Mouse (Mus musculus): ENCODE measurements at regions not wholly inside any gene's neighbourhood (a gene's known extent, or its start where the extent isn't known, plus 50 kb on each side); places are given as distances from the start of the nearest gene placed in this dataset.

DNA sequence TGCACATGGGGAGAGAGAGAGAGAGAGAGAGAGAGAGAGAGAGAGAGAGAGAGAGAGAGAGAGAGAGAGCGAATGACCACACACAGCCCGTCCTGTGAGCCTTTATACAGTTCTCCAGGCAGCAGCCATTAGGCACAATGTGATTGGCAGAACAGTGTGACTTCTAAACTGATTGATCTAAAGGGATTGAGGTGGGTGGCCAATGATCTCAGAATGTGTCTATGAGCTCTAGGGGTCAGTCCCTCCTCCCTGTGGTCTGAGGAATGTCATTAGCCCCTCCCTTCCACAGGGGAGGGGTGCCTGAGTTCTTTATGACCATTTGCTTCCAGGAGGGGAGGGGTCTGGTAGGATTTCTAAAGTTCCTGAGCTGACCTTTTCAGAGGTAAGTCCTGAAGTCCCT lies 62.1 kb downstream of the Duxbl3 start:
- DNase-seq (ENCODE audit: low spot score) = peak; percentile 16

DNA sequence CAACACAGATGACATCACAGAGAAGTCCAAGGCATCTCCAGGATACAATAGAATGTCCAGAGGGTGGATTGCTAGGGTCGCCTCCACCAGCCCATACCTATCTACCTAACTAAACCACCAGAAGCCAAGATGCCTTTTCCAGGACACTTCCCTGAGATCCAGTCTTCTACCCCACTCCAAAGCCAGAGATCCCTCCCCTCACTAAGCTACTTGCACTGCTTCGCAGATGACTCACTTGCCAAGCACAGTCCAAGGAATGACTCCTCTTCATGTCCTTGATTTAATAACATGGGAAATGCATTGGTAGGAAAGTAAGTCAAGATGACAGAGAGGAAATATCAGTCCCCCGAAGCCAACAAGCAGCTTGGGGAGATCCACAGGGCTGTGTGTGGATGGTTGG lies 63.0 kb downstream of the Duxbl3 start:
- DNase-seq (ENCODE audit: low spot score) = no peak

DNA sequence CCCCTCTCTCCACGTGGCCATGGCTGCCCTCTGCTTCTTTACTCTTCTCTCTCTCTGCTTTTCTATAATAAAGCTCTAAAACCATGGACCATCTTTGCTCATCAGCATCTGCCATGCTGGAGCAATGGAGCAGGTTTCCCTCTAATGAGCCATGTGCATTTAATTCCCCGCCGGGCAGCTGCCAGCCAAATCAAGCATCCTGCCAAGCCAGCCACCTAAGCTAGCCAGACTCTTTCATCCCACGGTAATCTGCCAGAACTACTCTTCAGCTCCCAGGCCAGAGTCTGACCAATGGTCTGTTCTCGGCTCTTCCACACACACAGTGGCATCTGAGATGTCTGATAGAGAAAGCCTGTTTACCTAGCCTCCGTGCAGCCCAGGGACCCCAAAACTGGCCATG lies 70.8 kb downstream of the Duxbl3 start:
- no peak for DNase-seq (ENCODE audit: low spot score)

DNA sequence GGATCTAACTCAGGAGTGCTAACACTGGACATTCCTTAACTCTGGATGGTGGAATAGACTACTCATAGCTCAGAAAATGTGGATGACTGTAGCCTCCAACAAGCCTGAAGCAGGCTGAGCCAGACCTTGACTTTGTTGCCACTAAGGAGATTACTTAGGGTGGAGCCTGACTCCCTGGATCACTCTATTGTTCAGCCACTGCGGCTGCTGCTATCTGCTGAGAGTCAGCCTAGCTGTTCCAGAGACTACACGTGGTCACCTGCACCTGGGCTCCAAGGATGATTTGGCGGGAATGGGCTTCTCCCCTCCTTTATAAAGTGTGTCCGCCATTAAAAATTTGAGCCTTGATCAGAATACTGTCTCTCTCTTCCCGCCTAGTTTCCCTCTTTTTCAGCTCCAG lies 83.3 kb downstream of the Duxbl3 start:
- no peak for DNase-seq (ENCODE audit: low spot score)

DNA sequence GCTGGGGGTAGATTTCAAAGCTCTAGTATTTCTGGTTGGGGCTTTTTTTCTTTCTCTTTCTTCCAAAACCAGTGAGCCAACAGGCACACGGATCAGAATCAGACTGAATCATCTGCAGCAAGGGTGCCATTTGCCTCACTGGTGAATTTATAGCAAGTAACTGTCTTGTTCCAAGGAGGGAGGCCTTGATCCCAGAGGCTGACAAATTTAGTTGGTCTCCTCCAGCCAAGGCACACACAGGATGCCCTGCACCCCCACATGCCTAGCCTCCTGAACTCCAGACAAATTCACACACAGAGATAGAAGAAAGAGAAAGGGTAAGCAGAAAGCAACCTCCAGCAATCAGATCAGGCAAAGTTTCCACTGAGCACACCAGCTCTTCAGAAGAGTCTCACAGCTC lies 87.5 kb downstream of the Duxbl3 start:
- no peak for DNase-seq (ENCODE audit: low spot score)

DNA sequence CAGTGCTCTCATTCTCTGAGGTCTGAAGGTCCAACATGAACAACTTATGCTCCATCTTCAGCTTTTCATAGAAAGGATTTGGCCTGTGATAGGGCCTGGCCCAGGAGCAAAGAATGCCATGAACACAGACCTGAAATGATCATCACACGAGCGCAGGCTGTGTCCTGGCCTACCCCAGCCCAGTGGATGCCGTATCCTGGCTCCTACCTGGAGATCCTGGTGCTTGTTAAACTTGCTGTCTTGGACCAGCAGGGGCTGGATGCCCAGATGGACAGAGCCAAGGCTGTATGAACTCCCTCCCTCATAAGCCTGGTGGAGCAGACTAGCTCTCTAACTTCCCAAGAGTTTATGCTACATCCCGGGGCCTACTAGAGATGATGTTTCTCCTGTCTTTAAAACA lies 89.5 kb downstream of the Duxbl3 start:
- no peak for DNase-seq (ENCODE audit: low spot score)

DNA sequence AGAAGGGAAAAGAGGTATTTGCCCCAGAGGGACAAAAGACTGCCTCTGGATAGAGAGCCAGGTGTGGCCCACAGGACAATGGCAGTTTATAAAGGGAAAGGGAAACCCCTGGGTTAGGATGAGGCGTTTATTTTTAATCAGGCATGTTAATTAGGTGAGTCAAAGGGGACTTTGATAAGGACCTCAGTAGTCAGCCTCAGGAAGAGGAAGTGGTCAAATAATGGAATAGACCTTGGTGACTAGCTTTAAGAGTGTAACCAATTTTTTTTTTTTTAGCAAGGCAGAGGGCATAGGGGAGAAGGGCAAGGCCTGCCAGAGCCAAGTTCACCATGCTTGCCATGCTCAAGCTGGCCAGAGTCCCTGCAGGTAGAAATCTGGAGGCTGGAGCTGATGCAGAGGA lies 95.2 kb downstream of the Duxbl3 start:
- no peak for DNase-seq (ENCODE audit: low spot score)

DNA sequence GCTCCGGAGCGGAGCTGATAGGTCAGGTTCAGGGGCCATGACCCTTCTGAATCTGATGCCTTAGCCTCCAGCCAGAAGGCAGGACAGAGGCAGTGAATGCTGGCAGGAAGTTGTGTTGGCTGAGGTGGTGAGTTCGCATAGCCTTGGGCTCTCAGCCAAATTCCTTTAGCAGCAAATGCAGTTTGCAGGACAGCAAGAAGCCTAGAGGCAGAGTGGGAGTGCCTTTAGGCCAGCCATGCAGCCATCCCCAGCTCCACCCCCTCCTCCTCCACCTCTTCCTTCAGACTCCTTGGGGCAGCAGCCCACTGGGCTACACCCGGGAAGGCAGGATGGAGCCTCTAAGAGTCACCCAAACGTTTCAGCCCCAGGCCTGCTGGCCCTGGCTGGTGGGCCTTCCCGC lies 99.5 kb downstream of the Duxbl3 start:
- DNase-seq (ENCODE audit: low spot score) = peak; percentile 40

DNA sequence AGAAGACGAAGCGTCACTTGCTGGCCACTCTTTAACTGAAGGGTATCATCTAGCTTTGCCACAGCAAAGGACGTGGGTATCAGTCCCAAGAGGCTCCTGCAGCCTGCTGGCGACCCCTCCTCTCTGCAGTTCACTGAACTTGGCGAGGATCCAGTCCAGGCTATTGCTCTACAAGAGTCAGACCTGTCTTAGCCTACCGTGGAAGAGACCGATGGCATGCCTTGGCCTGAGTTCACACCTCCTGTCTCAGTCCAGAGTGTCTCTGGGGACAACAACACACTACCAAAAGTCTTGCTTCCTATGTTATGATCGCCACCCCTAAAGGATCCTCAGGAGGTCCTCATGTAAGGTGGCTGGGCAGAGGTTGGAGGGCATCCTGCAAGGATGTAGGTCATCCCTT lies 100.2 kb downstream of the Duxbl3 start:
- DNase-seq (ENCODE audit: low spot score) = no peak

DNA sequence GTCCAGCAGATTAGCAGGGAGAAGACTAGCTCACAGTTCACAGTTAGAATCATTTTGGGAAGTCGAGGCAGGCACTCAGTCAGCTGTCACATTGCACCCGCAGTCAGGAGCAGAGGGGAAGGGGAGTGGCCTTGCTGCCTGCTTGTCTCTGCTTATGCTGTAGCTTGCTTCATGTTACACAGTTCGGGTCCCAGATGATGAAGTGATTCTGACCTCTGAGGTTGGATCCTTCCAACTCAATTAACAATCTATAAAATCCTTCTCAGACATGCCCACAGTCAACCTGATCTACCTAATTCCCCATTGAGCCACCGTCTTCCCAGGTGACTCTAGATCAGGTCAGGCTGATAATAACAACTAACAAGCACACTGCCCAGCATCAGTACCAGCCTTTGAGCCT lies 102.3 kb downstream of the Duxbl3 start:
- DNase-seq (ENCODE audit: low spot score) = no peak

DNA sequence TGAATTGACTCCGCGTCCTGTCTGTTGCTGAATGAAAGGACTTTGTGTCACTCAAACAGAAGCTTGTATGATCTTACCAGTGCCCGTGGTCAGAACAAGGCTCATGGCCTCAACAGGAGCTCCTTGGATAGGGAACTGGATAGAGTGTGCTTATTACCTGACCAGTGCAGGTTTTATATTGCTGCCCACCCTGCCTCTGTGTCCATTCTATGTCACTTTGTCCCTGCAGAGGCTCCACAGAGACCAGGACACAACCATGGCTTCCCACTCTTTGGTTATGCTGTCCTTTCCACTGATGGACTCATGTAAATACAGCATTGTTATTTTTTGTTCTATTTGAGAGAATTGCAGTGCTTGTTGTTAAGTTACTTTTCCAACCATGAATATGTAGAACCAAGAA lies 103.4 kb downstream of the Duxbl3 start:
- DNase-seq (ENCODE audit: low spot score) = no peak
